Mouse (Mus musculus) embryonic facial prominence, embryonic 11.5 days (tissue): ENCODE measurements around the gene Psmb3. TPM values are rescaled to one million over a fixed set of nuclear protein-coding genes. Genes with fewer than 3 reads are reported as not detected.

ENCODE experiments used
- ATAC-seq: fragments of 200-750 bp; cut with Nextera tagmentation; replicated peaks from 2 replicates; pipeline ENCODE4 v1.8.0; 2017; ENCODE audit warnings: low read depth; ENCODE audit not compliant: insufficient number of reproducible peaks, low FRiP score, low TSS enrichment
- DNase-seq: peaks from one replicate; pipeline ENCODE4 v3.0.0-alpha.2; 2015; ENCODE audit warnings: low spot score
- H3K27ac ChIP-seq: fragments of 300-500 bp; sonication (generic); replicated peaks from 2 replicates; pipeline ENCODE4 v1.5.1; 2014; ENCODE audit warnings: mild to moderate bottlenecking, low read depth, low read length, control low read depth
- H3K27me3 ChIP-seq: fragments of 300-500 bp; sonication (generic); 2 replicates; pipeline ENCODE4 v1.6.1; 2014; ENCODE audit warnings: mild to moderate bottlenecking, low read length, moderate library complexity, mixed read lengths; ENCODE audit not compliant: control insufficient read depth, insufficient read depth
- H3K36me3 ChIP-seq: fragments of 300-500 bp; sonication (generic); replicated peaks from 2 replicates; pipeline ENCODE4 v1.6.1; 2014; ENCODE audit warnings: low read depth, mild to moderate bottlenecking, low read length, moderate library complexity, mixed read lengths; ENCODE audit not compliant: control insufficient read depth, insufficient read depth
- H3K4me1 ChIP-seq: fragments of 300-500 bp; sonication (generic); 2 replicates; pipeline ENCODE4 v1.6.1; 2014; ENCODE audit warnings: low read length, mixed read lengths; ENCODE audit not compliant: control insufficient read depth, insufficient read depth
- H3K4me2 ChIP-seq: fragments of 300-500 bp; sonication (generic); 2 replicates; pipeline ENCODE4 v1.6.1; 2014; ENCODE audit warnings: low read depth, mild to moderate bottlenecking, control low read depth, low read length, moderate library complexity
- H3K4me3 ChIP-seq: fragments of 300-500 bp; sonication (generic); 2 replicates; pipeline ENCODE4 v1.5.1; 2014; ENCODE audit warnings: low read depth, low read length, control low read depth
- H3K9ac ChIP-seq: fragments of 300-500 bp; sonication (generic); replicated peaks from 2 replicates; pipeline ENCODE4 v1.6.1; 2014; ENCODE audit warnings: mild to moderate bottlenecking, control low read depth, low read length
- H3K9me3 ChIP-seq: fragments of 300-500 bp; sonication (generic); replicated peaks from 2 replicates; pipeline ENCODE4 v1.6.1; 2016; ENCODE audit warnings: mild to moderate bottlenecking, low read length, inconsistent platforms, mixed read lengths; ENCODE audit not compliant: control insufficient read depth
- WGBS: fragments of 180-500 bp; shearing (Covaris S2); extraction: QIAGEN DNeasy Blood & Tissue Kit; methylation state at CpG from one replicate; pipeline ENCODE4 v1.1.7; 2014; 5-methylcytosine and 5-hydroxymethylcytosine counted together
- polyA plus RNA-seq: library from polyadenylated mRNA; unstranded; fragments of >200 nt; fragmentation: Nextera tagmentation; extraction: Ambion mirVana; gene quantifications from 2 replicates; pipeline ENCODE4 v1.2.1, GENCODE M21; 2014

Psmb3 gene
- polyA plus RNA-seq, 1 experiment from 2014 or later, result 476 TPM

DNA sequence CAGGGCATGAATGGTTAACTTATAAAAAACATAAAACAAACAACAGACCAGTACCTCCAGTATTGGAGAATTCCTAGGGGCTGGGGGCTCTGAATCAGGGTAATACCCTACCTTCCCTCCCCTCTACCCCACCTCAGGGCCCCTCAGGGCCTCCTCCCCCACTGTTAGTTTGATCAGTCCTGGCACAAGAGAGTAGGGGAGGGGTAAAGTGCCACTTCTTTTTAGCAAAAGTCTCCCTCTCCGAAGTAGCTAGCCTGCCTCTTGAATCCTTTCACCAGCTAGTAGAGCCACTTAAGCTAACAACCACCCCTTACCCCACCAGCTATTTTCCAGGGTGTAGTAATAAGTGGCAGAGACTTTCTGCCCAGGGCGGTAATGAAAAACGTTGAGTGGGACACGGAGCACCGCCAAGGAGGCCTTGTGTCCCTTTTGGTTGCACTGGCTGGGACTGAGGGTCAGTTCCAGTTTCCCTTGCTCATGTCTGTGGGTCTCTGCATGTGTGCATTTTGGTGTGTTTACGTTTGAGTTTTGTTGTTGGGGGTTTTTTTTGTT is 20.6 kb upstream of the Psmb3 start:
- DNase-seq, result no peak
- no peak for ATAC-seq
- no peaks in the 10 kb centered on the region for H3K27me3 ChIP-seq
- H3K27ac ChIP-seq, result no peak overlapping the region
- no peaks in the 10 kb centered on the region for H3K9me3 ChIP-seq
- no peak overlapping the region for H3K4me2 ChIP-seq
- 0 out of 2 replicates have a peak, but pooled peaks cover 4% of the 10 kb centered on the region for H3K4me1 ChIP-seq
- WGBS, result 82% methylated on average over 6 of the region's 6 CpGs
- no peak overlapping the region for H3K9ac ChIP-seq
- peaks cover 8% of the 10 kb centered on the region for H3K36me3 ChIP-seq
- no peak overlapping the region for H3K4me3 ChIP-seq

DNA sequence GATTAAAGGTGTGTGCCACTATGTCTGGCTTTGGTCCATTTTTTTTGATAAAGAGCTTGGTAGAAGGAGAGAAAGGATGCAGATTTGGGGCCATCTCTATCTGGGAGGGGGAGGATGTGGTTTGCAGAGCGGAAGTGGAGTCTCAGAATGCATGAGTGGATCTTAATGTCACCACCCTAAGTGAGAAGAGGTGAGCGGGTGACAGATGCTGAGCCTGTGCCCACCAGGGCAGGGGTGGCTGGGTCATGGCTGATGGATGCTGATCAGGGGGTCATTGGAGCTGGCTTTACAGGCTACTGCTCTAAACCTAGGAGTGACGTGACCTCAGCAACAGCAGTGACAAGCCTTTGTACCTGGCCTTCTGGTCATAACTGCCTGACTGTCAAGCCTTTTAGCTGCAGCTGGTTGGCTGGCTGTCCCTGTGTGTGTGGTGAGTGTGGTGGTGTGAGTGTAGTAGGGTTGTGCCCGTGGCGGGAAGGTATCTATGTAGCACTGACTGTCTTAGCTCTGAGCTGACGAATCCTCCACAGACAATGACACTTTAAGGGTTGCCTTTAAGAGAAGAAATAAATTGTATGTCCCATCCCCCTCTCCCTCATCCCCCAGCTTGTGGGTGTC is 19.0 kb upstream of the Psmb3 start:
- Histone ChIP-seq H3K4me2 (no peak overlapping the region), H3K27me3 (no peaks in the 10 kb centered on the region), H3K4me1 (0 out of 2 replicates have a peak, but pooled peaks cover 4% of the 10 kb centered on the region), H3K9ac (no peak overlapping the region), H3K9me3 (no peaks in the 10 kb centered on the region), H3K27ac (no peak overlapping the region), H3K4me3 (no peak overlapping the region), H3K36me3 (peaks cover 12% of the 10 kb centered on the region)
- DNase-seq, result no peak
- no peak for ATAC-seq
- WGBS, result 81% methylated on average over 6 of the region's 6 CpGs

DNA sequence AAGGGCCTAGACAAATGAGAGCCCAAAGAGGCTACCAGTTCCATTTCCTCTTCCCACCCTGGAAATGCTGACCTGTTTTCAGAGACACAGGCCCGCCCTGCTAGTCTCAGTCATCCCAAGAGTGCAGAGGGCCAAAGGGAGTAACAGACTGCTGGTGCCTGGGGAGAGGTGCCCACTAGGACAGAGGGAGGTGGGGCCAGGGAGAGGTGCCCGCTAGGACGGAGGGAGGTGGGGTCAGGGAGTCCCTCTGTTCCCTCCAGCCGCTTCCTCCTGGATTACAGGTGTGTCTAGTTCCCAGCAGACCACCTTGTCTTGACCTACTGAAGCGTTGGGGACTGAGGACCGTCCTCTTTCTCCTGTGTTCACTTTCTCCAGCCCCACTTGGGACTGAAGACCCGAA is 18.4 kb upstream of the Psmb3 start:
- DNase-seq, result no peak
- no peaks in the 10 kb centered on the region for H3K27me3 ChIP-seq
- no peak overlapping the region for H3K27ac ChIP-seq
- H3K36me3 ChIP-seq, result peaks cover 12% of the 10 kb centered on the region
- no peak for ATAC-seq
- H3K9ac ChIP-seq, result no peak overlapping the region
- WGBS, result 39% methylated on average over 7 of the region's 7 CpGs
- H3K9me3 ChIP-seq, result no peaks in the 10 kb centered on the region
- H3K4me2 ChIP-seq, result no peak overlapping the region
- 0 out of 2 replicates have a peak, but pooled peaks cover 4% of the 10 kb centered on the region for H3K4me1 ChIP-seq
- H3K4me3 ChIP-seq, result no peak overlapping the region

DNA sequence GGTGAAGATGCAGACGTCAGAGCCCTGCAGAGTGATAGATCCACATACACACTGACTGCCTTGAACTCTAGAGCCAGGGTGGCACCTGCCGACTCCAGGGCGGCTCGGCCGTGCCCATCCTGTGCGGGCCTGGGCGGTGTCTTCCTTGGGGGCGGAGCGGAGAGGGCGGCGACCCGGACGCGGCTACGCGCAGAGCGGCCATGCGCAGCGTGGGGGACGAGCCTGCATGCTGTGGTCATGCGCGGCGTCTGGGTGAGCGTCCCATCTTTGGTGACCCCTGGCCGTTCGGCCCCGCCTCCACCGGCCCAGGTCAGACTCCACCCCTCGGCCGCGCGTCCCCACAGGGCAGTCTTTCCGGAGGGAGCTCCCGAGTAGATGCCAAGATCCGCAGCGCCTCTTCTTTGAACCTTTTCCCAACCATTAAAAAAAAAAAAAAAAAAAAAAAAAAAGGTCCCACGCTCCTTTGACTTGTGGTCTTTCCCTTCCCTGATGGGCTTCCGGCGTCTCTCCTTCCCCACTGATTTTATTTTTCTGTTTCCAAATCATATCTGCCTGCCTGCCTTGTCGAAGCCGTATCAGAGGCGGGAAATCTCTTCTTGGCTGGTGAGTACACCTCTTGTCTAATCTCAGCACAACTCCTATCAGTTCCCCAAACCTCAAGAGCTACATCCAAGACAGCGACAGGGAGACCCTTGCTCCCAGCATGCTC is 17.4 kb upstream of the Psmb3 start, which contains the start of gene Cisd3:
TSS of gene Cisd3 (plus strand) at position 214 of the 709 bp plus-strand sequence.
- Histone ChIP-seq H3K4me3 (peak within 1 kb of the TSS; percentile 24), H3K4me2 (peak within 1 kb of the TSS; percentile 62), H3K36me3 (peaks cover 9% of the 10 kb centered on the region), H3K27me3 (no peaks in the 10 kb centered on the region), H3K9me3 (no peaks in the 10 kb centered on the region), H3K9ac (peak within 1 kb of the TSS; percentile 41), H3K27ac (no peak within 1 kb of the TSS), H3K4me1 (0 out of 2 replicates have a peak, but pooled peaks cover 4% of the 10 kb centered on the region)
- under 1% methylated on average over 43 of the region's 43 CpGs for WGBS
- ATAC-seq (peak; percentile 66), DNase-seq (peak; percentile 78)

DNA sequence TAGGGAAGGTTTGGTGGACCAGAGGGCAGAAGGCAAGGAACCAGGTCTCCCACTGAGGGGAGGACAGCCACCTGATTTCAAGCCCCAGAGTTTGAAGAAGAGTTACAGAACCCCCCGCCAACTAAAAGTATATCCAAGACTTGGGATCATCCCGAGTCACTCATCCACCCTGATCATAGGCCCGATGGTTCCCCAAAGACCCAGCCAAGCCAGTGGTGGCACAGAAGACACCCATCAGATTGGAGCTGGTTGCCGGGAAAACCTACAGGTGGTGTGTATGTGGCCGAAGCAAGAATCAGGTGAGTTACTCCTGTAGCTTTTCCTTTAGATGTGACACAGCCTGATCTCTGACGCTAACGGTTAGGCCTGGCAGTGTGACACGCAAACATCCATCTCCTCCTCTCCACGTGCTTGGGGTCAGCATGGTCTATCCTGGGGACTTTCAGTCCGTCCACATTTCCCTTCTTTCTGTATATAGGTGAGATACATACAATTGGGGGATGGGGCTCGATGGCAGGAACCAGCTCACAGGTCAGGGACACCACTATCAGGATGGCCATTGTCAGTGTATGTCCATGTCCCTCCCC is 16.8 kb upstream of the Psmb3 start:
- H3K9me3 ChIP-seq, result no peaks in the 10 kb centered on the region
- ATAC-seq, result no peak
- peak overlapping the region; percentile 62 for H3K4me2 ChIP-seq
- no peaks in the 10 kb centered on the region for H3K27me3 ChIP-seq
- H3K9ac ChIP-seq, result peak overlapping the region; percentile 41; the same call in 1 of the 2 replicates
- 74% methylated on average over 11 of the region's 11 CpGs for WGBS
- H3K27ac ChIP-seq, result no peak overlapping the region
- no peak for DNase-seq
- H3K4me3 ChIP-seq, result no peak overlapping the region
- H3K4me1 ChIP-seq, result 0 out of 2 replicates have a peak, but pooled peaks cover 4% of the 10 kb centered on the region
- H3K36me3 ChIP-seq, result peaks cover 14% of the 10 kb centered on the region

DNA sequence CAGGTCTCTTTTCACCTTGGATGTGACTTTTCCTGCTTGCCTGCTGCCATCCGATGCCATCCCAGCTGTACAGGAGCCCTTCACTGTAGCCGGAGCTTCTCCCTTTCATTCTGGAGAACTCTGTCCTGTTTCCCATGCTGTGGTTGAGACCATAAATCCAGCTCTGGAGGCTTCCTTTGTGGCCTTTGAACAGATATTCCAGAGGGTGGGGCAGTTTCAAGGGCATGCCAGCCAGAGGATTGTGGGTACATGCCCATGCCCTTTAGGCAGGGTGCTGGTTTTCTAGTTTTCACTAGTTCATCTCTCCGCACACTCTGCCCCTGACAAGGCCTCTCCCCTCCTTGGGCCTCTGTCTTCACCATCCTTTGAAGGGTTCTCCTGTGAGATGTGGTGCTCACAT is 16.1 kb upstream of the Psmb3 start:
- DNase-seq (no peak), ATAC-seq (no peak)
- 90% methylated on average over 3 of the region's 3 CpGs for WGBS
- H3K36me3 ChIP-seq, result peaks cover 14% of the 10 kb centered on the region
- H3K9me3 ChIP-seq, result no peaks in the 10 kb centered on the region
- no peak overlapping the region for H3K9ac ChIP-seq
- H3K4me1 ChIP-seq, result 0 out of 2 replicates have a peak, but pooled peaks cover 4% of the 10 kb centered on the region
- H3K27ac ChIP-seq, result no peak overlapping the region
- H3K27me3 ChIP-seq, result no peaks in the 10 kb centered on the region
- H3K4me3 ChIP-seq, result no peak overlapping the region
- H3K4me2 ChIP-seq, result no peak overlapping the region

DNA sequence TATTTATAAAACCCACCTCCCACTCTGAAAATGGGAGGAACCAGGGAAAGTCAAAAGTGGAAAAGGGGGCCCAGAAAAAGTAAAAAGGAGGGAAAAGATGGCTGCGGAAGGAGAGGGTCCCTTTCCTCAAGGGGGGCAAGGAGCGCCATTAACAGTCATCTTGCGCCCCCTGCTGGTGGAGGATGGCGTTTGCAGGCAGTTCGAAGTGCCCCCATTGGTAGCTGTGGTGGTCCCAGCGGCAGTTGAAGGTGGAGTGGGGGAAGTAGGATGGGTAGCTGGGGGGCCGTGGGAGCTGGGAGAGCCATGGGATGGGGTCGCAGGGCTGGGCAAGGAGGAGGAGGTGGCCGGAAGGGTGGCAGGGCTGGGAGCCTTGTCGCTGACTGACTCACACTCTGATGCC is 13.3 kb upstream of the Psmb3 start:
- Histone ChIP-seq H3K4me2 (no peak overlapping the region), H3K27me3 (no peaks in the 10 kb centered on the region), H3K4me3 (no peak overlapping the region), H3K27ac (no peak overlapping the region), H3K9ac (no peak overlapping the region), H3K9me3 (no peaks in the 10 kb centered on the region), H3K4me1 (0 out of 2 replicates have a peak, but pooled peaks cover 4% of the 10 kb centered on the region), H3K36me3 (peaks cover 20% of the 10 kb centered on the region)
- ATAC-seq, result no peak
- DNase-seq, result peak; percentile 87
- WGBS, result 29% methylated on average over 10 of the region's 10 CpGs
